Mouse (Mus musculus) brain, embryonic 14.5 days (tissue): ENCODE results near the gene Mnt.

ENCODE experiments used
- CTCF ChIP-seq: fragments of 200-500 bp; IDR thresholded peaks from 2 replicates; pipeline ENCODE4 v1.5.1; 2012; ENCODE audit warnings: inconsistent platforms, mild to moderate bottlenecking, moderate library complexity, borderline replicate concordance; ENCODE audit not compliant: insufficient read depth, insufficient read length; ENCODE audit errors: extremely low read depth
- POLR2A ChIP-seq: fragments of 200-500 bp; IDR thresholded peaks from 2 replicates; pipeline ENCODE4 v1.6.1; 2012; ENCODE audit warnings: mild to moderate bottlenecking, inconsistent platforms, borderline replicate concordance; ENCODE audit not compliant: poor library complexity, insufficient read depth, insufficient read length, severe bottlenecking; ENCODE audit errors: extremely low read depth

DNA sequence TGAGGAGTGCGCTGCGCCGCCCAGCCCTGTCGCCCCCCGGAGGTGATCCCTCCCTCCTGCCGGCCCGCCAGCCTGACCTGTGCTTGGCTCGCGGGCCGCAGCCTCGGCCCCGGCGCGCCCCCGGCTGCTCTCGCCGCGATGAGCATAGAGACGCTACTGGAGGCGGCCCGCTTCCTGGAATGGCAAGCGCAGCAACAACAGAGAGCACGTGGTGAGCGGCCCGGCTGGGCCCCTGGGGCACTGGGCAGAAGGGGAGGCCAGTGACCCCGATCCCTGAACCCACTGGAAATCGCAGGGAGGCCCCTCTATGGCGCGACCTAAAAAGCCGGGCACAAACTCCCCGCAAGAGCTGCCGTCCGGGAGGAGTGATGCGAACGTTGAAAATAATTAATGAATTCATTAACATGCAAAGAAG lies 478 bp downstream of the Mnt start:
- no peak for TF ChIP-seq POLR2A
- TF ChIP-seq CTCF, result no peak
